Mouse (Mus musculus): Measurements from ENCODE around the gene Rab3gap2. TPM values are rescaled to one million over a fixed set of nuclear protein-coding genes. Genes with fewer than 3 reads are reported as not detected.

Rab3gap2 gene
- total RNA-seq, 1 experiment = 38.8 TPM

DNA sequence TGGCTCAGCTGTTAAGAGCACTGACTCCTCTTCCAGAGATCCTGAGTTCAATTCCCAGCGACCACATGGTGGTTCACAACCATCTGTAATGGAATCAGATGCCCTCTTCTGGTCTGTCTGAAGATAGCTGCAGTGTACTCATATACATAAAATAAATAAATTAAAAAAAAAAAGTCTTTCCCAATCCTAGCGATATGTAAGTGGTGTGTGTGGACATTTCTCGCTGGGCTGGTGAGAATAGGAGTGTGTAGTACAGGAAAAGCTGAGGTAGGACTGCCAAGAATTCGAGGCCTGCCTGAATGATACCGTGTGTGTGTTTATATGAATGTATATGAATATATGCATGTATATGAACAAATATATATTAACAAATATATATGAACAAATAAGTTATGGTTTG lies 127.4 kb downstream of the Rab3gap2 start:
- H3K36me3 ChIP-seq (ENCODE audit: control insufficient read depth, insufficient read depth, low read length, poor library complexity, severe bottlenecking) = peaks cover 5% of the 10 kb centered on the region; the same call in 1 of the 2 replicates
- no peak overlapping the region for H3K9ac ChIP-seq (ENCODE audit: insufficient read depth, low read depth, low read length, poor library complexity, severe bottlenecking)
- TF ChIP-seq CHD2 (IDR thresholded peaks at IDR 0.05; ENCODE audit: low read depth, low read length) (no peak), HCFC1 (IDR thresholded peaks at IDR 0.05; ENCODE audit: borderline replicate concordance, insufficient read depth, low read length) (no peak), ZC3H11A (IDR thresholded peaks at IDR 0.05; ENCODE audit: borderline replicate concordance, low read depth, low read length) (no peak), MAFK (IDR thresholded peaks at IDR 0.05; ENCODE audit: insufficient read depth, low read depth, low read length) (no peak), ZNF384 (IDR thresholded peaks at IDR 0.05; ENCODE audit: low read depth, low read length) (no peak)
- DNase-seq (ENCODE audit: low read depth, low spot score) = no peak
- peak overlapping the region in 1 of 2 experiments; percentile 74; a peak in 1 of 4 replicates for H3K4me3 ChIP-seq (ENCODE audit: insufficient read depth in 1 of 2, low read depth in 1 of 2, low read length in 2 of 2, poor library complexity in 1 of 2, severe bottlenecking in 1 of 2)
- in situ Hi-C loops (cut with MboI; ENCODE audit: low sequenced_read_pairs in 2 of 2, unreplicated experiment in 2 of 2) = no loop called here
- peaks cover 0 to 8% of the 10 kb centered on the region in 2 experiments; a peak in 3 of 4 replicates for H3K4me1 ChIP-seq (ENCODE audit: control insufficient read depth in 2 of 2, insufficient read depth in 2 of 2, low read length in 2 of 2, poor library complexity in 1 of 2)
- H3K9me3 ChIP-seq (ENCODE audit: control insufficient read depth, insufficient read depth, low read depth, low read length) = no peaks in the 10 kb centered on the region
- no peak overlapping the region for H3K27ac ChIP-seq (ENCODE audit: insufficient read depth, low read depth, low read length, poor library complexity, severe bottlenecking)

DNA sequence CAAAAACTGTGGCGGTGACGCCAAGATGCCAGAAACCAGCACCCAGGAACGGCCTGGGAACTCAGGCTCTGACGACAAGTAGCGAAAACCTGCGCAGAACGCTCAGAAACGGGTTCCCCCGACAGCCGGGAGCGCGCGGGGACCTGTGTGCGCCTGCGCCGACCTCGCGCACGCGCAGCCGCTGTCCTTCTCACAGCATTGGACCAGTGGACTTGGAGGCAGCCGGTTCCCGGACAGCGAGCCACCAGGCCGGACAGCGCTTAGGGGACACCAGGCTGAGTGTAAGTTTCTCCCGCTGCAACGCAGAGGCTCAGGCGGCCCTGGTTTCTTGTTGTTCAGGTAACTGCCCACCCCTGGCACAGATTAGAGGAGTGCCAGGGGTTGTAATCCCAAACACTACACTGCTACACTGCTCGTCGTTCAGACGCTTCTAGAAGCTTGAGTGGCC lies 128.1 kb downstream of the Rab3gap2 start, which contains the start of gene Bpnt1:
TSS of gene Bpnt1 (plus strand) at position 167 of the 448 bp plus-strand sequence.
- peaks cover 2 to 8% of the 10 kb centered on the region in 2 experiments; a peak in 3 of 4 replicates for H3K4me1 ChIP-seq (ENCODE audit: control insufficient read depth in 2 of 2, insufficient read depth in 2 of 2, low read length in 2 of 2, poor library complexity in 1 of 2)

GRCm38 (mm10) chr1:185333651-185334050 lies 129.7 kb downstream of the Rab3gap2 start:
- no peak for DNase-seq (ENCODE audit: low read depth, low spot score)
- Histone ChIP-seq H3K9ac (ENCODE audit: insufficient read depth, low read depth, low read length, poor library complexity, severe bottlenecking) (no peak overlapping the region), H3K9me3 (ENCODE audit: control insufficient read depth, insufficient read depth, low read depth, low read length) (no peaks in the 10 kb centered on the region), H3K36me3 (ENCODE audit: control insufficient read depth, insufficient read depth, low read length, poor library complexity, severe bottlenecking) (peaks cover under 1% of the 10 kb centered on the region; the same call in 1 of the 2 replicates), H3K4me3 (ENCODE audit: insufficient read depth in 1 of 2, low read depth in 1 of 2, low read length in 2 of 2, poor library complexity in 1 of 2, severe bottlenecking in 1 of 2) (no peak overlapping the region), H3K27ac (ENCODE audit: insufficient read depth, low read depth, low read length, poor library complexity, severe bottlenecking) (no peak overlapping the region), H3K4me1 (ENCODE audit: control insufficient read depth in 2 of 2, insufficient read depth in 2 of 2, low read length in 2 of 2, poor library complexity in 1 of 2) (peaks cover 2 to 8% of the 10 kb centered on the region in 2 experiments; a peak in 3 of 4 replicates)
- in situ Hi-C loops (cut with MboI; ENCODE audit: low sequenced_read_pairs in 2 of 2, unreplicated experiment in 2 of 2) = no loop called here
- no peak for TF ChIP-seq HCFC1 (IDR thresholded peaks at IDR 0.05; ENCODE audit: borderline replicate concordance, insufficient read depth, low read length)
- no peak for TF ChIP-seq ZNF384 (IDR thresholded peaks at IDR 0.05; ENCODE audit: low read depth, low read length)
- TF ChIP-seq CHD2 (IDR thresholded peaks at IDR 0.05; ENCODE audit: low read depth, low read length) = no peak
- TF ChIP-seq MAFK (IDR thresholded peaks at IDR 0.05; ENCODE audit: insufficient read depth, low read depth, low read length) = no peak
- TF ChIP-seq ZC3H11A (IDR thresholded peaks at IDR 0.05; ENCODE audit: borderline replicate concordance, low read depth, low read length) = no peak

More for the DNA sequence above, 128.1 kb downstream of the Rab3gap2 start, which contains the start of gene Bpnt1:
- Histone ChIP-seq H3K9me3 (ENCODE audit: control insufficient read depth, insufficient read depth, low read depth, low read length) (no peaks in the 10 kb centered on the region), H3K9ac (ENCODE audit: insufficient read depth, low read depth, low read length, poor library complexity, severe bottlenecking) (peak within 1 kb of the TSS; percentile 86), H3K27ac (ENCODE audit: insufficient read depth, low read depth, low read length, poor library complexity, severe bottlenecking) (no peak within 1 kb of the TSS), H3K4me3 (ENCODE audit: insufficient read depth in 1 of 2, low read depth in 1 of 2, low read length in 2 of 2, poor library complexity in 1 of 2, severe bottlenecking in 1 of 2) (peak within 1 kb of the TSS; percentile 74 to 92), H3K36me3 (ENCODE audit: control insufficient read depth, insufficient read depth, low read length, poor library complexity, severe bottlenecking) (0 out of 2 replicates have a peak, but pooled peaks cover 2% of the 10 kb centered on the region)
- in situ Hi-C loops (cut with MboI; ENCODE audit: low sequenced_read_pairs in 2 of 2, unreplicated experiment in 2 of 2) = no loop called here
- TF ChIP-seq HCFC1 (IDR thresholded peaks at IDR 0.05; ENCODE audit: borderline replicate concordance, insufficient read depth, low read length) (0 out of 2 replicates have a peak, but pooled peaks have one; percentile 50), ZNF384 (IDR thresholded peaks at IDR 0.05; ENCODE audit: low read depth, low read length) (no peak)
- DNase-seq (ENCODE audit: low read depth, low spot score) = peak; percentile 73

GRCm38 (mm10) chr1:185334136-185334535 lies 130.2 kb downstream of the Rab3gap2 start:
- H3K27ac ChIP-seq (ENCODE audit: insufficient read depth, low read depth, low read length, poor library complexity, severe bottlenecking) = no peak overlapping the region
- peaks cover 2% of the 10 kb centered on the region; the same call in 1 of the 2 replicates for H3K36me3 ChIP-seq (ENCODE audit: control insufficient read depth, insufficient read depth, low read length, poor library complexity, severe bottlenecking)
- in situ Hi-C loops (cut with MboI; ENCODE audit: low sequenced_read_pairs in 2 of 2, unreplicated experiment in 2 of 2) = no loop called here
- H3K9me3 ChIP-seq (ENCODE audit: control insufficient read depth, insufficient read depth, low read depth, low read length) = no peaks in the 10 kb centered on the region
- no peak overlapping the region for H3K4me3 ChIP-seq (ENCODE audit: insufficient read depth in 1 of 2, low read depth in 1 of 2, low read length in 2 of 2, poor library complexity in 1 of 2, severe bottlenecking in 1 of 2)
- no peak for DNase-seq (ENCODE audit: low read depth, low spot score)
- TF ChIP-seq MAFK (IDR thresholded peaks at IDR 0.05; ENCODE audit: insufficient read depth, low read depth, low read length) (no peak), HCFC1 (IDR thresholded peaks at IDR 0.05; ENCODE audit: borderline replicate concordance, insufficient read depth, low read length) (no peak), CHD2 (IDR thresholded peaks at IDR 0.05; ENCODE audit: low read depth, low read length) (no peak), ZNF384 (IDR thresholded peaks at IDR 0.05; ENCODE audit: low read depth, low read length) (no peak), ZC3H11A (IDR thresholded peaks at IDR 0.05; ENCODE audit: borderline replicate concordance, low read depth, low read length) (no peak)
- peaks cover 2 to 8% of the 10 kb centered on the region in 2 experiments; a peak in 3 of 4 replicates for H3K4me1 ChIP-seq (ENCODE audit: control insufficient read depth in 2 of 2, insufficient read depth in 2 of 2, low read length in 2 of 2, poor library complexity in 1 of 2)
- no peak overlapping the region for H3K9ac ChIP-seq (ENCODE audit: insufficient read depth, low read depth, low read length, poor library complexity, severe bottlenecking)

Measured in ES-E14 (cell line).